Mouse (Mus musculus) heart, adult 11 months (tissue): ENCODE measurements around the gene Shisa4.
A peak's percentile ranks its signal among the peaks of the same experiment; 100 is the strongest.

Experiments used
- DNase-seq: peaks from one replicate; pipeline ENCODE4 v3.0.0; 2022

Gene Shisa4

GRCm38 (mm10) chr1:135363446-135363845 is 11.6 kb downstream of the Shisa4 start:
- no peak for DNase-seq

GRCm38 (mm10) chr1:135362115-135362514 is 12.9 kb downstream of the Shisa4 start:
- no peak for DNase-seq

- DNase-seq, result no peak
Measured at GRCm38 (mm10) chr1:135361491-135361890, 13.5 kb downstream of the Shisa4 start.

- peak; percentile 92 for DNase-seq
Measured at GRCm38 (mm10) chr1:135359071-135359470, 16.0 kb downstream of the Shisa4 start.

GRCm38 (mm10) chr1:135351953-135352352 is 23.1 kb downstream of the Shisa4 start:
- peak; percentile 98 for DNase-seq

GRCm38 (mm10) chr1:135347498-135348169 is 27.4 kb downstream of the Shisa4 start:
- DNase-seq, result peak; percentile 98

- DNase-seq, result no peak
Measured at GRCm38 (mm10) chr1:135346891-135347290, 28.1 kb downstream of the Shisa4 start.

- no peak for DNase-seq
Measured at GRCm38 (mm10) chr1:135344026-135344425, 31.0 kb downstream of the Shisa4 start.

GRCm38 (mm10) chr1:135341947-135342346 is 33.1 kb downstream of the Shisa4 start:
- no peak for DNase-seq

GRCm38 (mm10) chr1:135330578-135330977 is 44.5 kb downstream of the Shisa4 start:
- DNase-seq, result no peak

GRCm38 (mm10) chr1:135328368-135328767 is 46.7 kb downstream of the Shisa4 start:
- no peak for DNase-seq

- peak; percentile 73 for DNase-seq
Measured at GRCm38 (mm10) chr1:135325934-135326333, 49.1 kb downstream of the Shisa4 start.

- peak; percentile 91 for DNase-seq
Measured at GRCm38 (mm10) chr1:135324571-135324970, 50.5 kb downstream of the Shisa4 start, which contains the start of gene Lmod1. Gene Lmod1 (plus strand): TSS chr1:135324807.

GRCm38 (mm10) chr1:135323367-135323901 is 51.6 kb downstream of the Shisa4 start:
- DNase-seq, result peak; percentile 84
